Mouse (Mus musculus) regulatory T cell (primary cell): ENCODE measurements around the gene Sh3bgrl.

ENCODE experiments used
- in situ Hi-C: fragments of 300-600 bp; cut with MboI, MseI; formaldehyde crosslinking; loops from one replicate; pipeline ENCODE4 v1.15.1; 2025; ENCODE audit warnings: high pct_unique_total_duplicates

Gene Sh3bgrl

GRCm38 (mm10) chrX:109238163-109238562 is 143.0 kb downstream of the Sh3bgrl start:
- in situ Hi-C loops, result no loop called here
